Mouse (Mus musculus): ENCODE data around the gene Gamt.

DNA sequence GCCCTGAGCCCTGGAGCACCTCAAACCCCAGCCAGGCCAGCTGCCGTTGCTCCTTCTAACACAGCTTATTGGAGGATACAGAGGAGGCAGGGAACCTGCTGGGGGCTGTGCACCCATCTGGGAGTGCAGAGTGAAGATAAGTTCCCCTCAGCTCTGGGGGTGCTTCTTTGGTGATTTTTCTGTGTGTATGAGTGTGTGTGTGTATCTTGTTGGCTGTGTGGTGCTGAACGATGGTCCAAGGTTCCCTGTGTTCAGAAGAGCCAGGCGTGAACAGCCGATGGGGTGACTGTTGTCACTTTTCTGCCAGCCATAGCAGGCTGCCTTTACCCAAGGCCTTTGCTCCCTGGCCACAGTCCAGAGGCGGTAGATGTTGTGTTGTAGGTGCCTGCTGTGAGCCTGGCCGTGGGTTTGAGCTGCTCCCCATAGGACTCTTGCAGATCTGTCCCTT, 9.9 kb upstream of the Gamt start:
- TF ChIP-seq CTCF (IDR thresholded peaks at IDR 0.05; ENCODE audit: control insufficient read depth, insufficient read depth, insufficient read length): no peak
- no peak for TF ChIP-seq MYOG (IDR thresholded peaks at IDR 0.05; ENCODE audit: control insufficient read depth, extremely low read depth, insufficient read length)
- no peak for TF ChIP-seq MAX (IDR thresholded peaks at IDR 0.05)
- TF ChIP-seq MYOD1 (IDR thresholded peaks at IDR 0.05; ENCODE audit: control insufficient read depth, insufficient read length, low read depth): no peak
- no peak for TF ChIP-seq USF1 (IDR thresholded peaks at IDR 0.05; ENCODE audit: low read depth)
- TF ChIP-seq CEBPB (IDR thresholded peaks at IDR 0.05; ENCODE audit: low read depth): no peak
